Mouse (Mus musculus) T-cell, adult 66 days (primary cell): ENCODE data around the gene Msto1. TPM values are rescaled to one million over a fixed set of nuclear protein-coding genes. Genes with fewer than 3 reads are reported as not detected.

Experiments
- total RNA-seq, 2 experiments: library from RNA; stranded (reverse); gene quantifications; 3 replicates in 1 of 2; 4 replicates in 1 of 2; pipeline ENCODE4 v1.2.4; 2023

Gene Msto1
- 10 to 100 TPM; 17.6 to 18.2 TPM for total RNA-seq

GRCm38 (mm10) chr3:88913511-88914383 is at the start of gene Msto1:
Gene Msto1, minus strand, starts transcription at chr3:88913999.

GRCm38 (mm10) chr3:88950576-88951326 is 37.0 kb upstream of the Msto1 start, which contains the start of the genes Ash1l and Dap3:
Gene Ash1l, plus strand, starts transcription at chr3:88950622.
Gene Dap3, minus strand, starts transcription at chr3:88951181.

Other genes starting within 250 kb of the Msto1 start
- gene Khdc4, start 228.2 kb downstream of the Msto1 start, total RNA-seq = 100 to 1,000 TPM; 125 to 126 TPM
- 10 to 100 TPM; 29.5 to 30.1 TPM for gene Rit1, start 197.2 kb downstream of the Msto1 start, total RNA-seq
- 10 to 100 TPM; 13.1 to 16.9 TPM for gene Syt11, start 138.8 kb downstream of the Msto1 start, total RNA-seq
- gene Gon4l, start 78.8 kb downstream of the Msto1 start, total RNA-seq = 10 to 100 TPM; 76.4 to 82.9 TPM
- gene Ash1l, start 36.6 kb upstream of the Msto1 start, total RNA-seq = 10 to 100 TPM; 82.1 to 86.5 TPM
- gene Dap3, start 37.2 kb upstream of the Msto1 start, total RNA-seq = 100 to 1,000 TPM in 1 of 2 experiments, 10 to 100 TPM in 1; 94.8 to 105 TPM
- 10 to 100 TPM; 61.7 to 65.0 TPM for gene Rusc1, start 179.3 kb upstream of the Msto1 start, total RNA-seq
- under 1 TPM in 1 of 2 experiments, not detected in 1; 0.26 TPM for gene Gm43738, start 187.1 kb upstream of the Msto1 start, total RNA-seq
- gene Fdps, start 188.0 kb upstream of the Msto1 start, total RNA-seq = 10 to 100 TPM; 32.7 to 40.2 TPM
- gene Pklr, start 222.1 kb upstream of the Msto1 start, total RNA-seq = under 1 TPM; 0.74 to 0.96 TPM
- gene Hcn3, start 246.2 kb upstream of the Msto1 start, total RNA-seq = 10 to 100 TPM; 11.3 to 14.4 TPM